Mouse (Mus musculus): Measurements from ENCODE around the gene Hoxb6. TPM values are rescaled to one million over a fixed set of nuclear protein-coding genes. Genes with fewer than 3 reads are reported as not detected.

The Hoxb6 gene
- polyA plus RNA-seq, 1 experiment from 2014 or later: 87.2 TPM

- Histone ChIP-seq H3K4me1 (ENCODE audit: control insufficient read depth, insufficient read depth, low read length) (peaks cover 47% of the 10 kb centered on the region), H3K27me3 (ENCODE audit: control insufficient read depth, insufficient read depth, low read length) (no peaks in the 10 kb centered on the region), H3K27ac (ENCODE audit: low read depth, low read length) (peak within 1 kb of the TSS; percentile 99), H3K36me3 (ENCODE audit: control insufficient read depth, insufficient read depth, low read length) (peaks cover 8% of the 10 kb centered on the region), H3K9me3 (ENCODE audit: control insufficient read depth, low read length) (no peaks in the 10 kb centered on the region), H3K4me2 (ENCODE audit: low read depth) (peak within 1 kb of the TSS; percentile 95), H3K9ac (ENCODE audit: low read length) (peak within 1 kb of the TSS; percentile 100), H3K4me3 (ENCODE audit: low read depth, low read length) (peak within 1 kb of the TSS; percentile 99)
- no peak for ATAC-seq (ENCODE audit: insufficient read depth, low FRiP score, low TSS enrichment)
- DNase-seq (ENCODE audit: low spot score): no peak
- 0% methylated on average over 2 of the region's 2 CpGs for WGBS
These were observed 58.0 kb downstream of the Hoxb6 start, which contains the start of gene Hoxb2 for GRCm38 (mm10) chr11:96350341-96350624. TSS of gene Hoxb2 (plus strand) at chr11:96350525.

GRCm38 (mm10) chr11:96350791-96351190, 58.5 kb downstream of the Hoxb6 start:
- peak; percentile 61 for DNase-seq (ENCODE audit: low spot score)
- H3K9me3 ChIP-seq (ENCODE audit: control insufficient read depth, low read length): no peaks in the 10 kb centered on the region
- H3K27ac ChIP-seq (ENCODE audit: low read depth, low read length): peak overlapping the region; percentile 99
- H3K4me3 ChIP-seq (ENCODE audit: low read depth, low read length): peak overlapping the region; percentile 99
- WGBS: 11% methylated on average over 2 of the region's 2 CpGs
- peaks cover 42% of the 10 kb centered on the region for H3K4me1 ChIP-seq (ENCODE audit: control insufficient read depth, insufficient read depth, low read length)
- peaks cover 7% of the 10 kb centered on the region for H3K36me3 ChIP-seq (ENCODE audit: control insufficient read depth, insufficient read depth, low read length)
- H3K9ac ChIP-seq (ENCODE audit: low read length): peak overlapping the region; percentile 100
- H3K27me3 ChIP-seq (ENCODE audit: control insufficient read depth, insufficient read depth, low read length): no peaks in the 10 kb centered on the region
- H3K4me2 ChIP-seq (ENCODE audit: low read depth): peak overlapping the region; percentile 95
- ATAC-seq (ENCODE audit: insufficient read depth, low FRiP score, low TSS enrichment): no peak

MicroRNAs encoded within 50 kb of the gene (microRNA counts, 519-probe panel; counts per million panel counts)
- microRNA mmu-miR-10a (6,493 counts per million, percentile 98 among the panel's probes with 10 or more counts), microRNA mmu-miR-196a (5,442 counts per million, percentile 93 among the panel's probes with 10 or more counts)

Small RNAs within 50 kb of the gene (microRNA-seq; reads per million reads assigned to microRNA genes)
- 176,342 reads per million, percentile 100 among the genes with 10 or more reads in this experiment for gene Mir10a
- gene Mir196a-1: 45.6 reads per million, percentile 39 among the genes with 10 or more reads in this experiment

Other genes starting within 250 kb of the Hoxb6 start
- 26.7 and 29.7 TPM in 2 replicates for gene Ube2z, start 227.1 kb upstream of the Hoxb6 start, polyA plus RNA-seq (2014; fragmentation: Nextera tagmentation; extraction: Ambion mirVana)
- gene Atp5g1, start 216.8 kb upstream of the Hoxb6 start, polyA plus RNA-seq (2014; fragmentation: Nextera tagmentation; extraction: Ambion mirVana): 551 and 560 TPM in 2 replicates
- gene Calcoco2, start 180.5 kb upstream of the Hoxb6 start, polyA plus RNA-seq (2014; fragmentation: Nextera tagmentation; extraction: Ambion mirVana): not detected in 2 replicates
- gene Ttll6, start 158.7 kb upstream of the Hoxb6 start, polyA plus RNA-seq (2014; fragmentation: Nextera tagmentation; extraction: Ambion mirVana): not detected in 2 replicates
- 0.33 and 0.35 TPM in 2 replicates for gene Hoxb13, start 98.2 kb upstream of the Hoxb6 start, polyA plus RNA-seq (2014; fragmentation: Nextera tagmentation; extraction: Ambion mirVana)
- gene Hoxb9, start 21.0 kb upstream of the Hoxb6 start, polyA plus RNA-seq (2014; fragmentation: Nextera tagmentation; extraction: Ambion mirVana): 60.7 and 67.9 TPM in 2 replicates
- gene Hoxb8, start 10.6 kb upstream of the Hoxb6 start, polyA plus RNA-seq (2014; fragmentation: Nextera tagmentation; extraction: Ambion mirVana): 27.9 and 28.2 TPM in 2 replicates
- 65.5 and 65.9 TPM in 2 replicates for gene Hoxb7, start 5.9 kb upstream of the Hoxb6 start, polyA plus RNA-seq (2014; fragmentation: Nextera tagmentation; extraction: Ambion mirVana)
- 49.0 and 49.1 TPM in 2 replicates for gene Hoxb5, start 10.9 kb downstream of the Hoxb6 start, polyA plus RNA-seq (2014; fragmentation: Nextera tagmentation; extraction: Ambion mirVana)
- 3.1 and 3.8 TPM in 2 replicates for gene Hoxb4, start 25.8 kb downstream of the Hoxb6 start, polyA plus RNA-seq (2014; fragmentation: Nextera tagmentation; extraction: Ambion mirVana)
- gene Hoxb3, start 30.9 kb downstream of the Hoxb6 start, polyA plus RNA-seq (2014; fragmentation: Nextera tagmentation; extraction: Ambion mirVana): 10.3 and 14.2 TPM in 2 replicates
- 88.2 and 89.0 TPM in 2 replicates for gene Hoxb2, start 58.0 kb downstream of the Hoxb6 start, polyA plus RNA-seq (2014; fragmentation: Nextera tagmentation; extraction: Ambion mirVana)
- 15.7 and 17.2 TPM in 2 replicates for gene Hoxb1, start 73.3 kb downstream of the Hoxb6 start, polyA plus RNA-seq (2014; fragmentation: Nextera tagmentation; extraction: Ambion mirVana)
- 1.8 and 2.1 TPM in 2 replicates for gene Skap1, start 172.1 kb downstream of the Hoxb6 start, polyA plus RNA-seq (2014; fragmentation: Nextera tagmentation; extraction: Ambion mirVana)

Data from neural tube, embryonic 11.5 days (tissue).